Mouse (Mus musculus) liver, postnatal 0 days (tissue): Measurements from ENCODE around the gene Rheb. TPM values are rescaled to one million over a fixed set of nuclear protein-coding genes. Genes with fewer than 3 reads are reported as not detected.
A peak's percentile ranks its signal among the peaks of the same experiment; 100 is the strongest.

Experiments
- ATAC-seq: fragments of 200-750 bp; cut with Nextera tagmentation; 2 replicates; pipeline ENCODE4 v1.8.0; 2017; ENCODE audit warnings: mild to moderate bottlenecking, moderate library complexity
- DNase-seq: peaks from one replicate; pipeline ENCODE4 v3.0.0-alpha.2; 2016
- H3K27ac ChIP-seq: fragments of 300-500 bp; sonication (generic); 2 replicates; pipeline ENCODE4 v1.5.1; 2014; ENCODE audit warnings: antibody characterized with exemption, moderate library complexity, mild to moderate bottlenecking, low read depth
- H3K27me3 ChIP-seq: fragments of 300-500 bp; sonication (generic); 2 replicates; pipeline ENCODE4 v1.6.1; 2014; ENCODE audit warnings: low read length, control low read depth, mixed read lengths; ENCODE audit not compliant: insufficient read depth
- H3K36me3 ChIP-seq: fragments of 300-500 bp; sonication (generic); replicated peaks from 2 replicates; pipeline ENCODE4 v1.6.1; 2014; ENCODE audit warnings: mild to moderate bottlenecking, control low read depth, low read length, moderate library complexity, mixed read lengths; ENCODE audit not compliant: insufficient read depth
- H3K4me1 ChIP-seq: fragments of 300-500 bp; sonication (generic); 2 replicates; pipeline ENCODE4 v1.6.1; 2014; ENCODE audit warnings: antibody characterized with exemption, mild to moderate bottlenecking, control low read depth; ENCODE audit not compliant: insufficient read depth
- H3K4me2 ChIP-seq: fragments of 300-500 bp; sonication (generic); 2 replicates; pipeline ENCODE4 v1.6.1; 2014; ENCODE audit warnings: low read depth, mild to moderate bottlenecking, low read length, moderate library complexity, mixed read lengths
- H3K4me3 ChIP-seq: fragments of 300-500 bp; sonication (generic); 2 replicates; pipeline ENCODE4 v1.5.1; 2014; ENCODE audit warnings: low read depth, low read length
- H3K9ac ChIP-seq: fragments of 300-500 bp; sonication (generic); replicated peaks from 2 replicates; pipeline ENCODE4 v1.6.1; 2014; ENCODE audit warnings: mild to moderate bottlenecking, moderate library complexity
- H3K9me3 ChIP-seq: fragments of 300-500 bp; sonication (generic); 2 replicates; pipeline ENCODE4 v1.6.1; 2016; ENCODE audit warnings: mild to moderate bottlenecking, control low read depth, low read length, mixed read lengths
- CTCF ChIP-seq: sonication (generic); IDR thresholded peaks from 2 replicates; pipeline ENCODE4 v1.5.1; 2016; ENCODE audit warnings: antibody characterized with exemption, low read depth
- EP300 ChIP-seq: IDR thresholded peaks from 2 replicates; pipeline ENCODE4 v1.6.1; 2016; ENCODE audit warnings: antibody characterized with exemption, low read depth, mild to moderate bottlenecking
- WGBS: fragments of 180-500 bp; shearing (Covaris S2); extraction: QIAGEN DNeasy Blood & Tissue Kit; methylation state at CpG from one replicate; pipeline ENCODE4 v1.1.7; 2014; ENCODE audit not compliant: insufficient replicate concordance; 5-methylcytosine and 5-hydroxymethylcytosine counted together
- polyA plus RNA-seq: library from polyadenylated mRNA; unstranded; fragments of >200 nt; fragmentation: Nextera tagmentation; extraction: Ambion mirVana; gene quantifications from 2 replicates; pipeline ENCODE4 v1.2.1, GENCODE M21; 2015

Gene Rheb
- polyA plus RNA-seq, 1 experiment from 2014 or later: 79.6 TPM

DNA sequence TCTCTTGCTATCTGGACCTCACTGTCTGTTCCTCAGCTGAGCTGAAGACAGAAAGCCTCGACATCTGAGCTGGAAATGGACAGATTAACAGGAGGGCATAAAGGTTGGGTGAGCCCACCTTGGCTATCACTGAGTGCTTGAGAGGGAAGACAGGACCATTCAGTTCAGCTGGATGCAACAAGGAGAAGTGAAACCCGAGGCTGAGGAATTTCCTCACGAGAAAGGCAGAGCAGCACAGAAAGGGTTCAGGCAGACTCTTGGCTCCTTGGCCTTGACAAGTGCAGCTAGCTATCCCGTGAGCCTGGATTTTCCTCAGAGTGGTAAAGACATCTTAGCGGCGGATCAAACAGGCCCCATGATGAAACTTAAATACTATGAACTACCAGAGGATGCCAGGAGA, 37.2 kb downstream of the Rheb start:
- Histone ChIP-seq H3K27me3 (no peaks in the 10 kb centered on the region), H3K27ac (no peak overlapping the region), H3K4me2 (no peak overlapping the region), H3K4me3 (no peak overlapping the region), H3K4me1 (no peaks in the 10 kb centered on the region), H3K36me3 (peaks cover 56% of the 10 kb centered on the region), H3K9ac (no peak overlapping the region), H3K9me3 (no peaks in the 10 kb centered on the region)
- DNase-seq (no peak), ATAC-seq (no peak)
- WGBS: 76% methylated on average over 6 of the region's 6 CpGs
- TF ChIP-seq EP300: no peak
- TF ChIP-seq CTCF: no peak

DNA sequence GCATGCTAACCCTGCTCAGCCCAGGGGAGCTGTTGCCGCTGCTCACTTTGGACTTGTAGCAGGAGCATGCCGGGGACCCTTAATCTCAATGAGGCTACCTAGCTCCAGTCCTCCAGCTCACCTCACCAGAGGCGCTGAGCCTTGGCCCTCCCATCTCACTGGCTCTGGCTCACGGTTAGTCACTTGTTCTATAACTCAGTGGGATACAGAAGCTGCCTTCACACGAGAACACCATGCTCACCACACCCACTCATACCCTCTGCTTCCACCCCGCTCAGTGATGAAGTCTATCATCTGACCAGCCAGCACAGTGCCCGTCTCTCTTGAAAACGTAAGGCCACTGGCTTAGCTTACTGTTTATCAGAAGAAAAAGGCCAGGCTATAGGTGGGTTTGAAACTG, 37.8 kb downstream of the Rheb start:
- no peak overlapping the region for H3K27ac ChIP-seq
- peaks cover 56% of the 10 kb centered on the region for H3K36me3 ChIP-seq
- no peak overlapping the region for H3K9ac ChIP-seq
- H3K4me2 ChIP-seq: no peak overlapping the region
- no peaks in the 10 kb centered on the region for H3K9me3 ChIP-seq
- WGBS: 88% methylated on average over 8 of the region's 8 CpGs
- no peaks in the 10 kb centered on the region for H3K27me3 ChIP-seq
- no peaks in the 10 kb centered on the region for H3K4me1 ChIP-seq
- DNase-seq (no peak), ATAC-seq (no peak)
- TF ChIP-seq EP300 (no peak), CTCF (no peak)
- H3K4me3 ChIP-seq: no peak overlapping the region

DNA sequence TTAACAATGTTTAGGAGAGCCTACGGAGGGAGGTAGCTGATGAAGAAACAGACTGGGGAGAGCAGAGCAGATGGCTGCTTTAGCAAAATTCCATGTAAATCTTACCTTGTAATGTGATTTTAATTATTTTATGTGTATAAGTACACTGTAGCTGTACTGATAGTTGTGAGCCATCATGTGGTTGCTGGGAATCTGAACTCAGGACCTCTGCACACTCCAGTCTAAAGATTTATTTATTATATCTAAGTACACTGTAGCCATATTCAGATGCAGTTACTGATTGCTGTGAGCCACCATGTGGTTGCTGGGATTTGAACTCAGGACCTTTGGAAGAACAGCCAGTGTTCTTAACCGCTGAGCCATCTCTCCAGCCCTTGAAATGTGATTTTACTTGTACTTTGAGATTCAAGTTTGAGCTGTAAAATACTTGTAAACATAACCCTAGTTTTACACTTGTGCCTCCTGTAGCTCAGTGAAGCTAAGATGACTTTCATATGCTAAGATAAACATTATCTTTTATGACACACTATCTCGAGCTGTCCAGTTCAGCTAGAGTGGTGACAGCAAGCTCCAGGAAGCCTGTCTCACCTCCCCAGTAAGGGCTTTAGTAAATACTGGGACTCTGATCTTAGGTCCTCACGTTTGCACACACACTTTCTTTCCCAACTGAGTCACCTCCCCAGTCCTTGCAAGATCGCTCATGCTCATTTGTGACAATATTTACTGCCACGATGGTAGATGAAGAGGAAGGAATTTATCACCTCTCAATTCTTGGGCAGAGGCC, 40.4 kb downstream of the Rheb start:
- Histone ChIP-seq H3K36me3 (peaks cover 40% of the 10 kb centered on the region), H3K9ac (no peak overlapping the region), H3K4me1 (no peaks in the 10 kb centered on the region), H3K27me3 (no peaks in the 10 kb centered on the region), H3K27ac (no peak overlapping the region), H3K4me2 (no peak overlapping the region), H3K9me3 (no peaks in the 10 kb centered on the region), H3K4me3 (no peak overlapping the region)
- no peak for TF ChIP-seq EP300
- no peak for TF ChIP-seq CTCF
- DNase-seq: no peak
- ATAC-seq: no peak
- 60% methylated on average over 6 of the region's 6 CpGs for WGBS

DNA sequence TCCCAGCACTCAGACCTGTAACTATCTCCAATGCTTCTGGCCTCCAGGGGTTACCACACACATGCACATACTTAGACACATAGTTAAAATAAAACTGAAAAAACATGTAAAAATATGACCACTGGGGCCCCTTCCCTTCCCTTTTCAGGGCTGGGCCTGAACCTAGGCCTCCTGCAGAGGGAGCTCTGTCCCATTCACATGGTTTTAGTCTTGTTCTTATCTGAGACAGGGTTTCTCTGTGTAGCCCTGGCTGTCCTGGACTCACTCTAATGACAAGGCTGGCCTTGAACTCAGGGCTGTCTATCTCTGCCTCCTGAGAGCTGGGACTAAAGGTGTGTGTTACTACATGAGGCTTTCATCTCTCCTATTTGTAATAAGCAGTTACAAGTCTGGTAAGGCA, 42.0 kb downstream of the Rheb start:
- H3K9ac ChIP-seq: no peak overlapping the region
- no peaks in the 10 kb centered on the region for H3K9me3 ChIP-seq
- ATAC-seq (no peak), DNase-seq (no peak)
- TF ChIP-seq EP300: no peak
- TF ChIP-seq CTCF: peak; percentile 61
- H3K27me3 ChIP-seq: no peaks in the 10 kb centered on the region
- H3K4me3 ChIP-seq: no peak overlapping the region
- H3K4me1 ChIP-seq: no peaks in the 10 kb centered on the region
- H3K4me2 ChIP-seq: no peak overlapping the region
- peaks cover 25% of the 10 kb centered on the region for H3K36me3 ChIP-seq
- H3K27ac ChIP-seq: no peak overlapping the region

DNA sequence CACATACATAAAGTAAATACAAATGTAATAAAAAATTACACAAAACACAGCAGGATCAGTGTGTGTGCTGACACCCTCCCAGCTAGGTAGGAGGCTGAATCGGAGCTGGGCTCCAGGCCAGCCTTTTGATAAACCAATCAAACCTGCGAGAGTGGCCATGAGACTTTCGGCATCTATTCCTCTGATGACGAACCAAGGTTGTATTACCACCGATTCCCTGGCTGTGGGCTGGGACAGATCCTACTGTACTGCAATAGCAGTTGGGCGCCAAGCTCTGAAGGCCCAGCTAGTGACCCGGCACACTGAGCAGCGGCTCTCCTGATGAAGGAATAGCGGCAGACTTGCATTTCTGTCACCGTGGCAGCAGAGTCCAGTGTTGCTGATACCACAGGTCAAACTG, 43.8 kb downstream of the Rheb start:
- Histone ChIP-seq H3K9me3 (no peaks in the 10 kb centered on the region), H3K4me1 (no peaks in the 10 kb centered on the region)

DNA sequence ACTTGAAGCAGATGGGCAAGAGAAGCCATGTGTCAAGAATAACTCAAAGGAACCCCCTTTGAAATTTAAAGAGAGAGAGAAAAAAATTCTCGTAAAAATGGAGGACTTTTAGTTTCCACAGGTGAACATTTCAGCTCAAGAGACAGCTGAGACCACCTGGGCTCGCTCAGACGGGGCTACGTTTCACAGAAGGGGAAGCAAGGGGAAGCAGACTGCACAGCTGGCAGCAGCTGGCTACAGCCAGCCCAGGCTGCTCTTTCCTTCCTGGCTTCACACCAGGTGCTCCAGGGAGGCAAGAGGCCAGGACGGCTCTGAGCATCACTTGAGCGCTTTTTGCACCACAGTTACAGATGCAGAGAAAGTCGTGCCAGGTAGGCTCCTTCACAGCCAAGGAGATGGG, 44.6 kb downstream of the Rheb start:
- Histone ChIP-seq H3K4me1 (no peaks in the 10 kb centered on the region), H3K4me3 (no peak overlapping the region), H3K27ac (no peak overlapping the region), H3K4me2 (no peak overlapping the region), H3K9me3 (no peaks in the 10 kb centered on the region), H3K27me3 (no peaks in the 10 kb centered on the region), H3K9ac (no peak overlapping the region), H3K36me3 (peaks cover 7% of the 10 kb centered on the region)
- TF ChIP-seq EP300: no peak
- no peak for TF ChIP-seq CTCF
- ATAC-seq (no peak), DNase-seq (no peak)
- 39% methylated on average over 7 of the region's 7 CpGs for WGBS

More for the DNA sequence above, 43.8 kb downstream of the Rheb start:
- peaks cover 12% of the 10 kb centered on the region for H3K36me3 ChIP-seq
- ATAC-seq (no peak), DNase-seq (no peak)
- H3K27ac ChIP-seq: no peak overlapping the region
- H3K4me3 ChIP-seq: no peak overlapping the region
- H3K27me3 ChIP-seq: no peaks in the 10 kb centered on the region
- 79% methylated on average over 10 of the region's 10 CpGs for WGBS
- no peak for TF ChIP-seq EP300
- TF ChIP-seq CTCF: no peak
- H3K4me2 ChIP-seq: no peak overlapping the region
- H3K9ac ChIP-seq: no peak overlapping the region
